Mouse (Mus musculus): ENCODE measurements around the gene Srrd. TPM values are rescaled to one million over a fixed set of nuclear protein-coding genes. Genes with fewer than 3 reads are reported as not detected.

Srrd gene
- 1 to 10 TPM; 7.1 to 8.3 TPM for total RNA-seq (2021)
- long read RNA-seq, experiment 1, transcript Srrd-203 (7 exons, 1,064 nt): major isoform, 5 of 10 reads
- long read RNA-seq, experiment 1, partial matches to known transcripts: 1 of 10 reads
- long read RNA-seq, experiment 1, other reads (novel, unspliced or antisense): 4 of 10 reads
- long read RNA-seq, experiment 2, partial matches to known transcripts: 3 of 7 reads
- long read RNA-seq, experiment 2, other reads (novel, unspliced or antisense): 1 of 7 reads

DNA sequence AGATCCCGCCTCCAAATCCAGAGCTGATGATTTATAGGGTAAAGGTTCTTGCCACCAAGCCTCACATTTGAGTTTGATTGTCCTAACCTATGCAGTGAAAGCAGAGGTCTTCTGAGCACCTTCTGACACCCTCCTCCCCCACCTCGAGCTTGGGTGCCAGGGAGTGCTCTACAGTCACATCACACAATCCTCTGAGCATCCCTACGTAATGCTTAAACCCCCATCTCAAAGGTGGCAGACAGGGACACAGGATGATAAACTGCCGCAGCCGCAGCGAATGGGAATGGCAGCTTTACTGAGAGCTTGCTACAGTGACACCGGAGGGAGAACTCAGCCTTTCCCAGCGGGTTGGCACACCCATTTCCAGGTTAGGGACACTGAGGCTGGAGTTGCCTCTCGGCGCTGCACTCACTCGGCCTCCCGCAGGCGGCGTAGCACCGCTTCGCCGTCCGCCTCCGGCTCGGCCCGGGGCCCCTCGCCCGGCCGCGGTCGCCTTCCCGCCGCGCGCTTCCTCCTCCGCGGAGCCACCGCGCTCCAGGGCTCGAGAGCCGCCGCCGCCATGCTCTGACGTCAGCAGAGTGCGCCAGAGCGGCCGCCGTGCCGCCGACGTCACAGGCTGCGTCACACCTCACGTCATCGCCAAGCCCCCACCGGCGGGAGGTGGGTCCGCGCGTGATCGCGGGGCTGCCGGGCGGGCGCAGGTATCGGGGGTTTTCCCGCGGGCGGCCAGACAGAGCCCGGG lies at the start of gene Srrd, which contains the start of gene Hps4:
Gene Srrd (minus strand): TSS at position 578 of the 742 bp plus-strand sequence.
Gene Hps4 (plus strand): TSS at position 621 of the 742 bp plus-strand sequence.
- peak; percentile 72 to 81 for DNase-seq (ENCODE audit: low spot score in 2 of 2)

DNA sequence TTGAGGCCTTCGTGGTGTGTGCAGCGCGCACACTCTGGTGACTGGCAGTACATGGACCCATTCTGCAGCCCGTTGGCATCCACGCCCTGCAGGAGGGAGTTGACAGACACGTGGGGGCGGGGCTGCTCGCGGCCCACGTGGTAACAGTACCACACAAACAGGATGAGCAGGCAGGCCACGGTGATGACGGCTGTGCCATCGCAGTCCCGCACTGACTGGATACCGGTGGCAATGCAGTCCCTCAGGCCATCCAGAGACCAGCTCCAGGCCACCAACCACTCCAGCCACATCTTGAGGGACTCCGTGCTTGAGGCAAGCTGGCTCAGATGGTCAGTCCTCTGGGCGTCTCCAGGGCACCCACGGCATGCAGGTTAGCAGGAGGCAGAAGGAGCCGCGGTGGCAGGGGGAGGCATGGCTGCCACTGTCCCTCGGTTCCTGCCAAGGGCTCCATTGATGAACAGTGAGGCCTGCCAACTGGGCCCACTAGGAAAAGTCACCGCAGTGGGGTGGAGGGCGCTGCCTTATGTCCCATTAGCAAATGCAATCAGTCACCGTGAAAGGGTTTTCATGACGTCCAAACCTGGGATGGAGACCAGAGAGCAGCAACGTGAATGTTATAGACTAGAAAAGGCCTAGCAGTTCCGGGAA lies 49.0 kb upstream of the Srrd start:
- peak in 1 of 2 experiments; percentile 8 for DNase-seq (ENCODE audit: low spot score in 2 of 2)

DNA sequence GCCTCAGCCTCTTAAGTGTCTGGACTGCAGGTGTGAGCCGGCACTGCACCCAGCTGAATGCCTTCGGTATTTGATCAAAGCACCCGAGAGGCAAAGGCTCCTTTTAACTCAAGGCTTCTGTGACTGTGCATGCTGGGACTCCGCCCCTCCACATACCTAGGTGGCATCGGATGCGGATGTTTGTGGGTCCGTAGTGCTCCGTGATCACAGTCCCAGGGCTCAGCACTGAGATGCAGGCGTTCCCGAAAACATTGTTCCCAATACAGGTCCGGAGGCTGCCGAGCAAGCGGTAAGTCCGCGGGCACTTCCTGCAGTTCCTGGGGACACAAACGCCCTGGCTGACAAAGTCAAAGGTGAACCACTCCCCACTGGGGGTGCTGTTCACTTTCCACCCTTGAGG lies 48.2 kb upstream of the Srrd start:
- peak in 1 of 2 experiments; percentile 8 for DNase-seq (ENCODE audit: low spot score in 2 of 2)

DNA sequence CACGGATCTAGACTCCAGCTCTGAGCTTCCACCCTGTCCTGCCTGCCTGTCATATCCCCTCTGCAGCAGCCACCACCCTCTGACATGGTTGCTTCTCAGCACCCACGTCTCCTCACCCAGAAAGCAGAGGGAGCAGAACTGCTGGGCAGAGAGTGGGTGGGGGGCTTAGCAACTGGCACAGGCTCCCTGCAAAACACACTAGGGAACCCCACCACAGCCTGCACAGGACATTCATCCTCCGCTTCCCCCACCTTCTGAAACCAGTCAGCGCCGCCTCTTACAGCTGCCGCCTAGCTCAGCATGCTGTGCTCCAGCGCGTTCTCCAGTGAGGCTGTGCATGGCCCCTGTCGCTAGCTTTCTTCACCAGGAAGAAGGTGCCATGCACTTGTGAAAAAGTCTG lies 46.5 kb upstream of the Srrd start:
- DNase-seq (ENCODE audit: low spot score in 2 of 2): no peak

DNA sequence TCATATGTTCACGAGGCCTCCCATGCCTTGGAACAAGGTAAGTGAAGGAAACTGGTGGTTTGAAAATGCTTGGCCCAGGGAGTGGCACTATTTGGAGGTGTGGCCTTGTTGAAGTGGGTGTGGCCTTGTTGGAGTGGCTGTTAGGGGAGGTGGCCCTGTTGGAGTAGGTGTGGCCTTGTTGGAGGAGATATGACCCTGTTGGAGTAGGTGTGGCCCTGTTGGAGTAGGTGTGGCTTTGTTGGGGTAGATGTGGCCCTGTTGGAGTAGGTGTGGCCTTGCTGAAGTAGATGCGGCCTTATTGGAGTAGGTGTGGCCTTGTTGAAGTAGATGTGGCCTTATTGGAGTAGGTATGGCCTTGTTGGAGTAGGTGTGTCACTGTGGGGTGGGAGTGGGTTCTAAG lies 43.1 kb upstream of the Srrd start:
- no peak for DNase-seq (ENCODE audit: low spot score in 2 of 2)

DNA sequence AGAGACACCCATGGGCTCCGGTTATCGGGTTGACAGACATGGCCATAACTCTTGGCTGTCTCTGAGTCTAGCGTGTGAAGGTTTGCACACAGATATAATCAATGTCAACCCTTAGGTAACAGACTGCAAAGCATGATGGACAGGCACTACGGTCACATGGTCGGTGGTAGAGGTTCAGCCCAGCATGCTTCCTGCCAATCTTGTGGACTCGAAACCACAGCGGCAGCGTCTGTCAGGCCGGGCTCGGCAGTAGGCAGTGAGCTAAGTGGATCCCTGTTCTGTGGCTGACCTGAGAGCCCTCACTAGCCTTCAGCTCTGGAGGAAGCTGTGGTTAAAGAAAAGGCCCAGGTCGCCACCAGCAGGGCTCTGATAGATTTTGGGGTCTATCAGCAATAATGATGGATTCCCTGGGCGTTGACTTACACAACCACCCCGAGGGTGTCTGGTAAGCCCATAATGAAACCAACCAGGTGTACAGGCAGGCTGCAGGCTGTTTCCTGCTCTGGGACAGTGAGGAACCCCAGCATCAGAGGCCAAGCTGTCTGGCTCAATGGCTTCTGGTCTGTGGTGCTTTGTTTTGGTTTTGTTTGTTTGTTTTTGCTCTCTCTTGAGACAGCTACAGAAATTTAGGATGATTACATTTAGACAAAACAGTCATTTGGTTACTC lies 42.1 kb upstream of the Srrd start:
- no peak for DNase-seq (ENCODE audit: low spot score in 2 of 2)

DNA sequence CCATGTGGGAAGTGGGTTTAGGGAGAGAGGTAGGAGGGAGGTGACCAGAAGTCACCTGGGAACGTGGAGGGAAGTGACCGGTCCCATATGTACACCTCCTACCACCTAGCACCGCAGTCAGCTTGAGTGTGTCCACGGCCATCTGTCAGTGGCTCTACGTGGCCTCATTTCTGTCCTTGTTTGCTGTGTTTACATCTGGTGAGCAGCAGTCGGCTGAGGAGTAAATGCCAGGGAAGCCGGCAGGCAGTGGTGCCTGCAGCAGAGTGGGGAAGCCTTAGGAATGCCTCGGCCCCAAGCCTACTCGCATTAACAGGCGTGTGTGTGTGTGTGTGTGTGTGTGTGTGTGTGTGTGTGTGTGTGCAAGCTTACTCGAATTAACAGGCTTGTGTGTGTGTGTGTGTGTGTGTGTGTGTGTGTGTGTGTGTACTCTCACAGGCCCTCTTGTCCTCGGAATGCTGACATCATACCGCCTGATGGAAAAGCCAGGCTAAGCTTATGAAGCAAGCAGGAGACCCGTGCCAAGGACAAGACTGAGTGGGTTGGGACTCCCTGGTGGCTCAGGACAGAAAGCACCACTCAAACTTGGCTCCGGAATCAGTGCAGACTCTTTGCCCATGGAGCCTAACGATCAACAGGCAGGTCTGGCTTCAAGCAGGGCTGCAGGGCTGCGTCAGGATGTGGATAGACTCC lies 39.9 kb upstream of the Srrd start:
- DNase-seq (ENCODE audit: low spot score in 2 of 2): peak in 1 of 2 experiments; percentile 44

DNA sequence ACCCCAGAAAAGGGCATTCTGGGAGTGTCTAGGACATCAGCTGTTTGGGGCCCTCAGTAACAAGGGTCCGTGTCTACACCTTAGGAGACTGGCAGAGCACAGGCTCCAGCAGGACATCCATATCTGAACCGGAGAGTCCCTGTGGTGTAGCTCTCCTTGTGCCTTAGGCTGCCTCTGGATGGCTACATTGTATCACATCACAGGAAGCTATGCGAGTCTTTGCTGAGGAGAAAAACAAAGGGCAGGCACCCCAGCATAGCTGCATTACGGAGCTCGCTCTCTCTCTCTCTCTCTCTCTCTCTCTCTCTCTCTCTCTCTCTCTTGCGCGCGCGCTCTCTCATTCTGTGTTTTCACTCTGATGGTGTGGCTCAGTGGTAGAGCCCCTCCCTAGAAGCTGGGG lies 39.2 kb upstream of the Srrd start:
- no peak for DNase-seq (ENCODE audit: low spot score in 2 of 2)

DNA sequence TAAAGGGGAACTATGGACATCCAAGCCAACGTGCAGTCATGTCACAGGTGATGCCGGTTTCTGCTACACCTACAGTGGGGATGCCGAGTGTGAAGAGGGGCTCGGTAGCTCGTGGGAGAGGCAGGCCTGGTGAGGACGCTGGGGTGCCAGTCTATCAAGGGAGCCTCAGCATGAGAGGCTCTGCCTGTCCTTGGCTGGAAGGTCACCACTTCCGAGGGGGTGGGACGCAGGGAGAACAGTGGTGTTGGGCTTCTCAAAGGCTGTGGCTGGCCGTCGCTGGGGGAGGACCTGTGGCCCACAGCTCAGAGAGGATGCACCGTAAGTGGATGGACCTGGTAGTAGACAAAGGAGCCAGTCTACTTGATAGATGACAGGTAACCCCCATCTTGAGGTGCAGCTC lies 38.3 kb upstream of the Srrd start:
- no peak for DNase-seq (ENCODE audit: low spot score in 2 of 2)

DNA sequence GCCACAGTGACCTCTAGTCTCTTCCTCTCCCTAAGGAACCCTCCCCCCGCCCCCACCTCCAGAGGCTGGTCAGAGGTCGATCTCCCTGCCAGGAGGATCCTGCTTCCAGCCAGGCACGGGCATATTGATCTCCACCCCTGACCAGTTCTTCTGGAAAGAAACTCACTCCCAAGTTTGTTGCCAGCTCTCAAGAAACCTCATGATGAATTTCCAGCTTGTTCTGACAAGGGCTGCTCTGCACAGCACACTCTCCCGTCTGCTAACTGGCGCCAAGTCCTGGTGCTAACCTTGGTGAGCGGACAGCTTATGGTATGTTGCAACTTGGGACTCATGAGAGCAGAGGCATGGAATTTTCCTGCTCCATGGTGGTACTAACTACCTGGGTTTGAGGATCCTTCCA lies 35.9 kb upstream of the Srrd start:
- no peak for DNase-seq (ENCODE audit: low spot score in 2 of 2)

DNA sequence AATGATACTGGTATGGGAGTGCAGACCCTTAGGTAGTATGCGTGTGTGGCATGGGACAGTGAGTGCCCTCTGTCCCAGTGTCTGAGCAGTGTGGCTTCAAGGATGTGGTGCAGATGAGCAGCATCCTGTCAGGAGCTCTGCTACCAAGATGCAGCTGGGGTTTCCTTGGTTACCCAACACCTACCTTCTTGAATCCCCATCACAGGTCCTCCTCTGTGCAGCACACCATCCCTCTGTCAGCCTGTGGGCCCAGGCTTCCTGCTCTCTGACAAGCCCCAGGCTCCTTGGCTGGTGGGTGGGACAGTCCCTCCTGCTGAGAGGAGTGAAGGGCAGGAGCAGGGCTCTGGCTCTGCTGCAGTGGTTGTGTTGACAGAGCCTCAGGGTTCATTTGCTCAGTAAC lies 34.5 kb upstream of the Srrd start:
- no peak for DNase-seq (ENCODE audit: low spot score in 2 of 2)

DNA sequence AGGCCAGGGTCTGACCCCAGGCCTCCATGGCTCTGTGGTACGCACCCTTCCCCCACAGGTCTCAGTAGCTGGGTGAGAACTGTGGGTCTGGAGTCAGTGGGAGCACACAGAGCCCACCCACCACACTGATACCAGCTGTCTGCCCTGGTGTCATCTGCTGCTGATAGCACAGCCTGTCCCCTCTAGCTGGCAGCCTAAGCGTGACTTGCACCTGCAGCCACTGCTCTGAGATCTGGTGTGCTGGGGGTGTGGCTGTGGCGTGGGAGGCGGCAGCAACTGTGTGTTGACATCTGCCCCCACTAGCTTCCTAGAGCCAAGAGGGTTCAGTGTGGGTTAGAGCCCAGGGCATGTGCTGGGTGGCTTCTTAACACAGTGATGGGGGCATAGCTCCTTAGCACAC lies 33.3 kb upstream of the Srrd start:
- no peak for DNase-seq (ENCODE audit: low spot score in 2 of 2)

DNA sequence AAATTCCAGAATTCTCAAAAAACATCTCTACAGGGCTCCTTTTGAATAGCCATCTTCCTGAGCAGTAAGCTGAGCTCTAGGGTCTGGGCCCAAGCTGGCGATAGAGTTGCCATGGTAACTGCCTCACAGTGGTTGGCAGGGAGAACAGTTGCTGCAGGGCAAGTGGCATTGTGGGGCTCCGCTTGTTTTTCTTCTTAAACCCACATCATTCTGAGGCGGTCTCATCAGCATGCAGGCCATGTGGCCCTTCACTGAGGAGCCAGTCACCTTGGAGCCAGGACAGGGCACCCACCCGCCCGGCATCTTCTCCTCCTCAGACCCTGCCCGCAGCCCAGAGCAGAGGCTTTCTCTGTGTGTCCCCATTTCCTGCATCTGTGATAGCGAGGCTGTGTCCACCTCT lies 29.1 kb upstream of the Srrd start:
- DNase-seq (ENCODE audit: low spot score in 2 of 2): no peak

DNA sequence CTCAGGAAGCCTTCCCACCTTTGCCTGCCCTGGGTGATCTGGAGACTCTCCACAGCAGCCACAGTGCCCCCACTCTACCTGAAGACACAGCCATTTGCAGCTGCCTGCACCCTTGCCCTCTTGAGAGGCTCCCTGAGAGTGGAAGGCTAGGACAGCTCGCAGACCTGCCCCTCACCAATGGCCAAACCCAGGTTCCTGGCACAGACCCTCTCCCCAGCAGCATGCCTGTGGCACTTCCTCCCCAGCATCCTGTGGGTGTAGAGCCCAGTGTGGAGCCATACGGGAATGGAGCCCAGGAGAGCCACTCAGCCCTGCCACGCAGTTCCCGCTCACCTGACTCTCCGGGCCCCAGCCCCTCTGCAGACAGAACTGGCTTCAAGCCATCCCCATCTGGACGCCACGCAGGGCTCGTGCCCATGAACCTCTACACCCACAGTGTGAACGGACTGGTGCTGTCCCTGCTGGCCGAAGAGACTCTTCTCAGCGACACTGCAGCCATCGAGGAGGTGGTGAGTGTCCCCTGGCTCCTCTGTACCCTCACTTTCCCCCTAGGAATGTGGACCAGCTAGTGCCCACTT lies 27.5 kb upstream of the Srrd start:
- no peak for DNase-seq (ENCODE audit: low spot score in 2 of 2)

DNA sequence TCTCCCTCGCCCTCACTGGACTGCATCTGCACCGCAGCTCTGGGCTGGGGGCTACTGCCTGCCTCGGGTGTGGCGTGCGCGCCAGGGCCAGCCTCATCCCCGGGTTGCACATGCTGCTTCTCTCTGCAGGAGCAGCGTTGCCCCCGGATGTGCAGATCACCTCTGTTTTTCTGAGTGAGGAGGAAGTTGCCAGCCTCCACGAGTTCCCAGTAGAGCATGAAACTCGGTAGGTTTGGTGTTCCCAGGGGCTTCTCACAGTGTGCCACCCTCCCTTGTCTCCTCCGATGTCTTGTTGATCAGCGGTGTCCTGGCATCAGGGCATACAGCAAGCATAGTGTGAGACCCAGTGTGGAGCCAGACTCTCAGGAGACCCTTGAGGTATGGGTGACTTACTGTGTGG lies 26.5 kb upstream of the Srrd start:
- DNase-seq (ENCODE audit: low spot score in 2 of 2): no peak

DNA sequence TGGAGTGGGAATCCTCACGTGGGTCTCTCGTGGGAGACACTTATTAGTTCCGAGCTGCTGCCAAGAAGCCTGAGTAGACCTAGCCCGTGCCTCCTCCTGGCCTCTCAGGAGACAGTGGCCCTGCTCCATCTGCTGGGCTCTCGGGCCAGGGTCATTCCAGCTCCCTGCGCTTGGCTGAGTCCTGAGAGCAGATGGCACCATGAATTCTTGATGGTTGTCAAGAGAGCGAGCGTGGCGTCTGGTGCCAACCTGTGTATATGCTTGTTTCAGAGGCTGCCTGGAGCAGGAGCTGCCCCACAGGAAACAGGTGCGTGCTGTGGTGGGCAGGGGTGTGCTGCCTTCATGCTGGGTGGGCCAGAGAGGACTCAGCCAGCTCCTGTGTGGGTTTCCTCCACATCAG lies 25.8 kb upstream of the Srrd start:
- no peak for DNase-seq (ENCODE audit: low spot score in 2 of 2)

DNA sequence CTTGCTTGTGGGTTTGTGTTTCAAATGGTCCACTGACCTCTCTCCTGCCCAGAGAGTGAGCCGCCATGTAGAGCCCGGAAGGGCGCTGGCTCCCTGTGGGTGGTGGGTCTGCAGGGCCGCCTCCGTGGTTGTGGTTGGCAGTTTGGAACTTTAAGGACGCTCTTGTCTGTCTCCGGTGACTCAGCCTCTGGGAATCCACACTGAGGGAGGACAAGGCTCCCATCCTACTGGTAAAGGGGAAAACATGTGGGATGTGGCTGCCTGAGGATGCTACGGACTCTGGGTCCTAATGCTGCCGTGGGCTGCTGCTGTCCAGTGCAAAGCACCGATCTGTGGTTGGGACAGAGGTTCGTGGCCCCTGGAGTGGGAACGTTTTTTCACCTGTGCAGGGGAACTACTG lies 25.1 kb upstream of the Srrd start:
- no peak for DNase-seq (ENCODE audit: low spot score in 2 of 2)

DNA sequence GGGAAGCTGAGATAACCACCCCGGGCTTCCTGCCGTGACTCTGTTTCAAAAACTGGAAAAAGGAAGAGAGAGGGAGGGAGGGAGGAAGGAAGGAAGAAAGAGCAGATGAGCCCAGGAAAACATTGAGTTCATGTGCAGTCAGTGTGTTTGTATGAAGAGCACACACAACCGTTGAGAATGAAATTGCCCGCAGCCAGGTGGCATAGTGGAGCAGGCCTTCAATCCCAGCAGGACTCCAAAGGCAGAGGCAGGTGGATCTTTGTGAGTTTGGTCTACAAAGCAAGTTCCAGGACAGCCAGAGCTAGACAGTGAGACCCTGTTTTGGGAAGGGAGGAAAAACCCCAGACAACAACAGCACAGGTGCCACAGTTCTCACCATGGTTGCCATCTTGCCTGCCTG lies 24.5 kb upstream of the Srrd start:
- no peak for DNase-seq (ENCODE audit: low spot score in 2 of 2)

DNA sequence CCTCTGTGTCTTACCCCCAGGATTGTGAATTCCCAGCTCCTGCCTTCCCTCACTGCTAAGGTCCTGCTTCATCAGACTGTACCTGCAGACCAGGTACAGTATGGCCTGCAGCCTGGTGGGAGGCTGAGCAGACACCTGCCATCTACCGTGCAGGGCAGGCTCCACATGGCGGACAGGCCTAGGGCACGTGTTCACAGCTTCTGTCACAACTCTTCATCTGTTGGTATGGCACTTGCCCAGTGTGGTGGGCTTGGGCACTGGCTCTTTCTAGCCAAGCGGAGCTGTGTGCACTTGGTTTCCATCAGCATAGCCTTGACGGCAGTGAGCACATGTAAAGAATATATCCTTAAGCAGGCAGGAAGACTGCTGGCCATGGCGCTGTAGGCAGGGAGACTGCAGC lies 24.0 kb upstream of the Srrd start:
- DNase-seq (ENCODE audit: low spot score in 2 of 2): no peak

DNA sequence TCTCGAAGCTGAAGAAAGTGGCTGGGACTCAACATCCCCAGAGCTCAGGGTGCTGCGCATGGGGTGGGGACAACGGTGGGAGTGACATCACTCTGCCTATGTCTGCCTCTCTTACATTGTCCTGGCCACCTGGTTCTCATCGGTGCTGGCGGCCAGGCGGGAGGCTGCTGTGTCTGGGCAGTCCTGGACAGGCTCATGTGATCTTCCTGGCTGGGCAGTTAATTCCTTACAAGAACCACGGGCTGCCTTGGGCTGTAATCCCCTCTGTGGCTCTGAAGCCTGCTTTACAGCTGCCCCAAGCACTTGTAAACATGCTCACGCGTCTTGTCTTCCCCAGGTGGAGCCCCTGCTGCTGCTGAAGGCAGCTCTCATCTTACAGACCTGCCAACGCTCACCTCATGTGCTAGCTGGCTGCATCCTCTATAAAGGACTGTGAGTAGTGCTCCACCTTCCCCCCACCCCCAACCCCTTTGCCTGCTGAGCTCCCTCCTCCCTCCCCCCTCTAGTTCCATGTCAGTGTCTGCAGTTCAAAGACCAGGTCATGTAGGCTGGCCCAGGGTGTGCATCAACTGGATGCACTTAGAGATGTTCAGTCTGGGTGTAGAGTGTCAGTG lies 21.5 kb upstream of the Srrd start:
- DNase-seq (ENCODE audit: low spot score in 2 of 2): no peak

DNA sequence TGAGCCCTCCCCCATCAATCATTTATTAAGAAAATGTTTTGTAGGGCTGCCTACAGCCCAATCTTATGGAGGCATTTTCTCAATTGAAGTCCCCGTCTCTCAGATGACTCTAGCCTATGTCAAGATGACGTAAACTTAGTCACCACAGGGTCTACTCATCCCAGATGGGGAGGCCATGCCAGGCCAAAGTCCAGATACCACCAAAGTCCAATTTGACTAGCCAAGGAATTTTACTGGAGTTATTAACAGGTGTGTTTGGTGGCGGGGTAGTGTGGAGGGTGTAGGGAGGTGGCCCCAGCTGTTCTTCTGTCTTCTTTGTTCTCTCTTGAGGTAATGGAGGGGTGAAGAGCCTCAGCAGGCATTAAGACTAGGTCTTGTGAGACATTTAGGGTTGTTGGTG lies 17.2 kb upstream of the Srrd start:
- no peak for DNase-seq (ENCODE audit: low spot score in 2 of 2)

All from gastrocnemius, postnatal 4 days (tissue).